Mouse (Mus musculus) hindbrain, embryonic 14.5 days (tissue): ENCODE results near the gene Cd93. TPM values are rescaled to one million over a fixed set of nuclear protein-coding genes. Genes with fewer than 3 reads are reported as not detected.

Experiments
- ATAC-seq: fragments of 200-750 bp; cut with Nextera tagmentation; 2 replicates; pipeline ENCODE4 v1.8.0; 2017; ENCODE audit warnings: moderate number of reproducible peaks, mild to moderate bottlenecking, moderate TSS enrichment, moderate library complexity; ENCODE audit not compliant: low FRiP score
- DNase-seq: peaks from one replicate; pipeline ENCODE4 v3.0.0-alpha.2; 2015; ENCODE audit warnings: low spot score
- H3K27ac ChIP-seq: fragments of 300-500 bp; sonication (generic); 2 replicates; pipeline ENCODE4 v1.5.1; 2014; ENCODE audit warnings: mild to moderate bottlenecking, moderate library complexity
- H3K27me3 ChIP-seq: fragments of 300-500 bp; sonication (generic); 2 replicates; pipeline ENCODE4 v1.6.1; 2014; ENCODE audit warnings: mild to moderate bottlenecking, low read length, mixed read lengths; ENCODE audit not compliant: control insufficient read depth, insufficient read depth
- H3K36me3 ChIP-seq: fragments of 300-500 bp; sonication (generic); replicated peaks from 2 replicates; pipeline ENCODE4 v1.6.1; 2014; ENCODE audit not compliant: control insufficient read depth, insufficient read depth
- H3K4me1 ChIP-seq: fragments of 300-500 bp; sonication (generic); replicated peaks from 2 replicates; pipeline ENCODE4 v1.6.1; 2014; ENCODE audit warnings: antibody characterized with exemption, low read length, mixed read lengths; ENCODE audit not compliant: control insufficient read depth, insufficient read depth
- H3K4me2 ChIP-seq: fragments of 300-500 bp; sonication (generic); replicated peaks from 2 replicates; pipeline ENCODE4 v1.6.1; 2014; ENCODE audit warnings: mild to moderate bottlenecking, moderate library complexity
- H3K4me3 ChIP-seq: fragments of 300-500 bp; sonication (generic); replicated peaks from 2 replicates; pipeline ENCODE4 v1.5.1; 2014; ENCODE audit warnings: mild to moderate bottlenecking, low read length
- H3K9ac ChIP-seq: fragments of 300-500 bp; sonication (generic); 2 replicates; pipeline ENCODE4 v1.6.1; 2014
- H3K9me3 ChIP-seq: fragments of 300-500 bp; sonication (generic); 2 replicates; pipeline ENCODE4 v1.6.1; 2016; ENCODE audit warnings: low read length; ENCODE audit not compliant: control insufficient read depth
- WGBS: fragments of 180-500 bp; shearing (Covaris S2); extraction: QIAGEN DNeasy Blood & Tissue Kit; methylation state at CpG from one replicate; pipeline ENCODE4 v1.1.7; 2014; 5-methylcytosine and 5-hydroxymethylcytosine counted together
- polyA plus RNA-seq: library from polyadenylated mRNA; unstranded; fragments of >200 nt; fragmentation: Nextera tagmentation; extraction: Ambion mirVana; gene quantifications from 2 replicates; pipeline ENCODE4 v1.2.1, GENCODE M21; 2014

Cd93 gene
- polyA plus RNA-seq, 1 experiment from 2014 or later = 10.1 TPM

- H3K27me3 ChIP-seq = no peaks in the 10 kb centered on the region
- H3K4me3 ChIP-seq = no peak overlapping the region
- ATAC-seq (no peak), DNase-seq (no peak)
- no peaks in the 10 kb centered on the region for H3K36me3 ChIP-seq
- H3K4me2 ChIP-seq = no peak overlapping the region
- no peaks in the 10 kb centered on the region for H3K9me3 ChIP-seq
- H3K9ac ChIP-seq = no peak overlapping the region
- H3K27ac ChIP-seq = no peak overlapping the region
- H3K4me1 ChIP-seq = no peaks in the 10 kb centered on the region
Measured at GRCm38 (mm10) chr2:148429001-148429505, 14.3 kb downstream of the Cd93 start.

- H3K9me3 ChIP-seq = no peaks in the 10 kb centered on the region
- no peaks in the 10 kb centered on the region for H3K36me3 ChIP-seq
- no peaks in the 10 kb centered on the region for H3K4me1 ChIP-seq
- no peak for ATAC-seq
- no peak overlapping the region for H3K4me2 ChIP-seq
- no peak overlapping the region for H3K9ac ChIP-seq
- DNase-seq = no peak
- 83% methylated on average over 3 of the region's 3 CpGs for whole genome bisulfite sequencing
- H3K4me3 ChIP-seq = no peak overlapping the region
- no peak overlapping the region for H3K27ac ChIP-seq
- no peaks in the 10 kb centered on the region for H3K27me3 ChIP-seq
Measured at GRCm38 (mm10) chr2:148428523-148428922, 14.8 kb downstream of the Cd93 start.

GRCm38 (mm10) chr2:148427553-148427952, 15.8 kb downstream of the Cd93 start:
- Histone ChIP-seq H3K4me3 (no peak overlapping the region), H3K27me3 (no peaks in the 10 kb centered on the region), H3K4me2 (no peak overlapping the region), H3K4me1 (no peaks in the 10 kb centered on the region), H3K9ac (no peak overlapping the region), H3K27ac (no peak overlapping the region), H3K9me3 (no peaks in the 10 kb centered on the region), H3K36me3 (no peaks in the 10 kb centered on the region)
- DNase-seq (no peak), ATAC-seq (no peak)
- 85% methylated on average over 3 of the region's 3 CpGs for WGBS

GRCm38 (mm10) chr2:148425709-148426382, 17.5 kb downstream of the Cd93 start:
- no peaks in the 10 kb centered on the region for H3K9me3 ChIP-seq

GRCm38 (mm10) chr2:148421706-148422105, 21.7 kb downstream of the Cd93 start:
- Histone ChIP-seq H3K36me3 (no peaks in the 10 kb centered on the region), H3K27me3 (no peaks in the 10 kb centered on the region), H3K9ac (no peak overlapping the region), H3K4me1 (no peaks in the 10 kb centered on the region), H3K9me3 (no peaks in the 10 kb centered on the region), H3K4me2 (no peak overlapping the region), H3K27ac (no peak overlapping the region), H3K4me3 (no peak overlapping the region)
- ATAC-seq (no peak), DNase-seq (no peak)
- WGBS = 63% methylated on average over 1 of the region's 1 CpGs

More at GRCm38 (mm10) chr2:148425709-148426382, 17.5 kb downstream of the Cd93 start:
- ATAC-seq = no peak
- no peaks in the 10 kb centered on the region for H3K4me1 ChIP-seq
- H3K4me2 ChIP-seq = no peak overlapping the region
- no peak overlapping the region for H3K4me3 ChIP-seq
- H3K36me3 ChIP-seq = no peaks in the 10 kb centered on the region
- H3K27me3 ChIP-seq = no peaks in the 10 kb centered on the region
- 91% methylated on average over 5 of the region's 5 CpGs for WGBS
- no peak overlapping the region for H3K27ac ChIP-seq
- H3K9ac ChIP-seq = no peak overlapping the region
- DNase-seq = no peak

GRCm38 (mm10) chr2:148421112-148421511, 22.3 kb downstream of the Cd93 start:
- no peak overlapping the region for H3K27ac ChIP-seq
- H3K4me1 ChIP-seq = no peaks in the 10 kb centered on the region
- H3K4me3 ChIP-seq = no peak overlapping the region
- no peaks in the 10 kb centered on the region for H3K36me3 ChIP-seq
- no peak for ATAC-seq
- no peak overlapping the region for H3K4me2 ChIP-seq
- no peak overlapping the region for H3K9ac ChIP-seq
- WGBS = 65% methylated on average over 1 of the region's 1 CpGs
- DNase-seq = no peak
- H3K9me3 ChIP-seq = no peaks in the 10 kb centered on the region
- no peaks in the 10 kb centered on the region for H3K27me3 ChIP-seq

GRCm38 (mm10) chr2:148419776-148420175, 23.6 kb downstream of the Cd93 start:
- 95% methylated on average over 2 of the region's 2 CpGs for WGBS
- H3K9ac ChIP-seq = no peak overlapping the region
- no peak overlapping the region for H3K4me3 ChIP-seq
- ATAC-seq (no peak), DNase-seq (no peak)
- H3K4me1 ChIP-seq = no peaks in the 10 kb centered on the region
- no peaks in the 10 kb centered on the region for H3K36me3 ChIP-seq
- H3K27me3 ChIP-seq = no peaks in the 10 kb centered on the region
- no peak overlapping the region for H3K27ac ChIP-seq
- H3K4me2 ChIP-seq = no peak overlapping the region
- no peaks in the 10 kb centered on the region for H3K9me3 ChIP-seq

GRCm38 (mm10) chr2:148419151-148419550, 24.2 kb downstream of the Cd93 start:
- H3K9ac ChIP-seq = no peak overlapping the region
- 84% methylated on average over 3 of the region's 3 CpGs for WGBS
- no peaks in the 10 kb centered on the region for H3K9me3 ChIP-seq
- H3K4me3 ChIP-seq = no peak overlapping the region
- H3K4me1 ChIP-seq = no peaks in the 10 kb centered on the region
- H3K27me3 ChIP-seq = no peaks in the 10 kb centered on the region
- ATAC-seq (no peak), DNase-seq (no peak)
- H3K36me3 ChIP-seq = no peaks in the 10 kb centered on the region
- H3K4me2 ChIP-seq = no peak overlapping the region
- H3K27ac ChIP-seq = no peak overlapping the region

- peaks cover 44% of the 10 kb centered on the region for H3K27me3 ChIP-seq
- 81% methylated on average over 1 of the region's 1 CpGs for WGBS
- no peak overlapping the region for H3K4me2 ChIP-seq
- no peak for ATAC-seq
- no peak overlapping the region for H3K9ac ChIP-seq
- no peak for DNase-seq
- no peak overlapping the region for H3K4me3 ChIP-seq
- H3K9me3 ChIP-seq = no peaks in the 10 kb centered on the region
- no peaks in the 10 kb centered on the region for H3K36me3 ChIP-seq
- peaks cover 23% of the 10 kb centered on the region for H3K4me1 ChIP-seq
- H3K27ac ChIP-seq = no peak overlapping the region
Measured at GRCm38 (mm10) chr2:148409821-148410220, 33.5 kb downstream of the Cd93 start.

GRCm38 (mm10) chr2:148409141-148409540, 34.2 kb downstream of the Cd93 start:
- WGBS = 23% methylated on average over 9 of the region's 9 CpGs
- H3K9ac ChIP-seq = no peak overlapping the region
- no peaks in the 10 kb centered on the region for H3K9me3 ChIP-seq
- no peak overlapping the region for H3K27ac ChIP-seq
- H3K4me3 ChIP-seq = no peak overlapping the region
- H3K27me3 ChIP-seq = peaks cover 48% of the 10 kb centered on the region
- H3K4me2 ChIP-seq = no peak overlapping the region
- no peaks in the 10 kb centered on the region for H3K36me3 ChIP-seq
- H3K4me1 ChIP-seq = peaks cover 23% of the 10 kb centered on the region
- peak; percentile 58 for DNase-seq
- ATAC-seq = peak; percentile 80; the same call in 1 of the 2 replicates
